Mouse (Mus musculus) Patski (cell line): ENCODE data around the gene Wdr31. TPM values are rescaled to one million over a fixed set of nuclear protein-coding genes. Genes with fewer than 3 reads are reported as not detected.

ENCODE experiments used
- ATAC-seq: fragments of 100-300 bp; one replicate; pipeline ENCODE4 v1.8.0; 2021
- CTCF ChIA-PET: fragments of 350-600 bp; sonication (Branson Sonifier 250); formaldehyde crosslinking; loops from one replicate; lab custom pipeline; 2022; ENCODE audit warnings: inconsistent platforms; lab: Charles Lee
- POLR2A ChIA-PET: fragments of 350-600 bp; sonication (Branson Sonifier 250); formaldehyde crosslinking; loops from one replicate; lab custom pipeline; 2022; ENCODE audit warnings: antibody characterized with exemption, inconsistent platforms; lab: Charles Lee
- DNase-seq: peaks from one replicate; pipeline ENCODE4 v3.0.0-alpha.2; 2011; ENCODE audit warnings: low read depth, low spot score
- H3K27me3 ChIP-seq: fragments of 371-371 bp; one replicate; pipeline ENCODE4 v1.5.1; 2021
- CTCF ChIP-seq: fragments of 100-300 bp; IDR thresholded peaks from one replicate; pipeline ENCODE4 v1.5.1; 2021
- in situ Hi-C: fragments of 300-500 bp; cut with MboI; formaldehyde crosslinking; loops from 3 replicates; pipeline ENCODE4 v1.11.1; 2018; ENCODE audit warnings: low pct_unique_long_range_greater_than_20kb, mixed read lengths
- polyA plus RNA-seq: library from polyadenylated mRNA; unstranded; gene quantifications from one replicate; pipeline ENCODE4 v1.2.3, GENCODE M21; 2021

Gene Wdr31
- polyA plus RNA-seq, 1 experiment from 2014 or later, result 8.5 TPM

DNA sequence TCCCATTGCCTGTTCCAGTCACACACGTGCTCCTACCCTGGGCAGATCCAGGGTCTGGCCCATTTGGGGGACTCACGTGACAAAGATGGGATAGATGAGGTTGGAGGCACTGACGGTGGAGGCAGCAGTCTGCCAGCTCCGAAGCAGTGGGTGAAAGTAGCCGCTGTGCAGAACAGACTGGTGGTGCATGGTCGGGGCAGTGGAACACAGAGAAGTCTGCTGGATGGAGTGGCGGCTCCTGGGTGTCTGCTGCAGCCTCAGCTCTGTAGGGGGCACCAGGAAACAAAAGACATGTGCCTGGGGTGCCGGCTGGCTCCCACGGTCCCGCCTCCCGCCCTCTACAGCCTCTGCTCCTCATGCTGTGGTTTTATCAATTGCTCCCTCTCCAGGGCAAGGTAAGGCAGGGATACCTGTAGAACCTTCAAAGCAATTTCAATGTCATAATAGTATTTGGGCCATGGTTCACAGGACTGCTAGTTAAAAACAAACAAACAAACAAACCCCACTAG is 43.4 kb upstream of the Wdr31 start:
- in situ Hi-C loops, result no loop called here

DNA sequence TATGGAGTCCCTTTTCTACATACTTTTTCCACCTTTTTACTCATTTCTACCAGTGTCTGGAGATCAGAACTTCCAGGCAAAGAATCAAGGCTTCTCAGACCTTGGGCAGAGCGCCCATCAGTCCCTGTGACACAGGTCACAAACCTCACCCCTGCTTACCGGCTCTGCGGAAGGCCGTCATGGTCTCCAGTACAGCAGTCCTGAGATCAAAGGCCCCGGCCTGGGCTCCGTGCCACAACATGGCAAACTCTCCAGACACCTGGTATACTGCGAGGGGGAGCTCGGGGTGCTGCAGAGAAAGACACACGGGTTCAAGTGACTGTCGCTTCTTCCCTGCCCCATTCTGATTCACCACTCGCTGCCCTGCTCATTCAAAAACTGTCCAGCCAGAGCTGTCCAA is 39.2 kb upstream of the Wdr31 start:
- H3K27me3 ChIP-seq, result no peaks in the 10 kb centered on the region
- ChIA-PET POLR2A (interaction anchor here (0.6 to 1.2 kb wide), 2 partner anchors 21 to 101 kb away, joined by 3 read pairs; partner anchors contain the start of genes Cdc26 and Prpf4), CTCF (no interaction called here)
- in situ Hi-C loops, result loop anchor here (5.0 kb wide), 1 partner anchor 103 kb away; the partner anchor contains the start of genes Cdc26 and Prpf4
- no peak for ATAC-seq
- no peak for DNase-seq
- TF ChIP-seq CTCF, result no peak

More for the DNA sequence above, 43.4 kb upstream of the Wdr31 start:
- DNase-seq (no peak), ATAC-seq (no peak)
- CTCF ChIA-PET, result no interaction called here
- POLR2A ChIA-PET, result no interaction called here
- H3K27me3 ChIP-seq, result no peaks in the 10 kb centered on the region
- TF ChIP-seq CTCF, result no peak

DNA sequence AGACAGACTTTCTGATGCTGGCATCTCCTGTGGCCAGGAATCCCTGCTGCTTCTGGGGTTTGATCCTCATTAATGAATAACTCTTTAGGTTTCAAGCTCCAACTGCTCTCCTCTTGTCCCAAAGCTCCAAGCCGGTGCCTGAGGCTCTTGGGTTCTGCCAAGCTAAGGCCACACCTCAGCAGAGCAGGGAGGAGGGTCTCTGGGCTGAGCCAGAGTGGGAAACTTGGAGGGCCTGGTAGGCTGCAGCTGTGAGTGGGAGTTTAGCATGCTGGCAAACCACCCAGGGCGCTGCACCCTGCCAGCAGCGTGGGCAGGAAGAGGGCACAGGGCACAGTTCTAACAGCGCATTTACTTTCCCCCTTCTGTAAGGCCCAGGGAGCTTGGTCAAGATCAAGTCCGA is 38.1 kb upstream of the Wdr31 start:
- H3K27me3 ChIP-seq, result no peaks in the 10 kb centered on the region
- ATAC-seq (peak; percentile 70), DNase-seq (peak; percentile 75)
- in situ Hi-C loops, result loop anchor here (5.0 kb wide), 1 partner anchor 102 kb away; the partner anchor contains the start of genes Cdc26 and Prpf4
- ChIA-PET CTCF (interaction anchor here (1.9 kb wide), 1 partner anchor 11 kb away, joined by 9 read pairs; no protein-coding TSS in a partner anchor), POLR2A (interaction anchor here (1.2 kb wide), 1 partner anchor 100 kb away, joined by 3 read pairs; the partner anchor contains the start of genes Cdc26 and Prpf4)
- TF ChIP-seq CTCF, result no peak

DNA sequence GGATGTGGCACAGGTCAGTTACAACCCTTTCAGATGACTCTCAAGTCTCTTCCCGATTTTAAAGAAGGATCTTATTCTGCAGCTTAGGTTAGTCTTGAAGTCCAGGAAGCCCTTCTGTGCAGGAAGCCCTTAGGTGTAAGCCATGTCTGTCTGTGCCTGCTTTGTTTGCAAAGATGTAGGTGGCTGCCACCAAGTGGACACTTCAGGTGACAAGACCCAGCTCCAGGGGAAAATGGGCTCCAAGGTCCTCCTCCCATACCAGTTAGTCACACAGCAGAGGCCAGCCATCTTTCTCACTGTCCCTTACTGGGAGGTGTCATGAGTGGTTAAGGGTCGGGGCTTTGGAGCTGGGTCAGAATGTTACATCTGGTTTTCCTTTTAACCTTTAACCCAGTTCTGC is 36.1 kb upstream of the Wdr31 start:
- CTCF ChIA-PET, result interaction anchor here (1.2 kb wide), 1 partner anchor 11 kb away, joined by 3 read pairs; no protein-coding TSS in a partner anchor
- no peak for TF ChIP-seq CTCF
- no peak for DNase-seq

DNA sequence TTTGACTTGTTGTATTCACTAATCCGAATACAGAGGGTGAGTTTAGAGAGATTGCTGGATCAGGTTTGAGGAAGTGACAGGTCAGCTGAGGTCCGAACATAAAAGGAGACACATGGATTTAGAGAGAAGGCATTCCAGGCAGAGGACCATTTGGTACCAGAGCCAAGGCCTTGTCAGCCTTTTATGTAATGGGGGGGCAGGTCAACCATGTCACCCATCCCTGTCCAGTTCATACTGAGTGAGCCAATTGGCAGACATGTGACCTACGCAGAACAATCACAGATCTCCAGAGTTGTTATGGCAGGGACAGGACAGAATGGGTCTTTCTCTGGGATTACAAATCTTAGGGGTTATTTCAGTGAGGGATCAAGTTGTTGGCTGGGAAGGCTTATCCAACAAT is 35.3 kb upstream of the Wdr31 start:
- CTCF ChIA-PET, result no interaction called here
- in situ Hi-C loops, result loop anchor here (5.0 kb wide), 1 partner anchor 99 kb away; the partner anchor contains the start of genes Cdc26 and Prpf4
- H3K27me3 ChIP-seq, result no peaks in the 10 kb centered on the region
- TF ChIP-seq CTCF, result no peak
- DNase-seq (no peak), ATAC-seq (no peak)
- POLR2A ChIA-PET, result no interaction called here

More for the DNA sequence above, 36.1 kb upstream of the Wdr31 start:
- no peak for ATAC-seq
- POLR2A ChIA-PET, result no interaction called here
- no peaks in the 10 kb centered on the region for H3K27me3 ChIP-seq
- in situ Hi-C loops, result loop anchor here (5.0 kb wide), 1 partner anchor 99 kb away; the partner anchor contains the start of genes Cdc26 and Prpf4

DNA sequence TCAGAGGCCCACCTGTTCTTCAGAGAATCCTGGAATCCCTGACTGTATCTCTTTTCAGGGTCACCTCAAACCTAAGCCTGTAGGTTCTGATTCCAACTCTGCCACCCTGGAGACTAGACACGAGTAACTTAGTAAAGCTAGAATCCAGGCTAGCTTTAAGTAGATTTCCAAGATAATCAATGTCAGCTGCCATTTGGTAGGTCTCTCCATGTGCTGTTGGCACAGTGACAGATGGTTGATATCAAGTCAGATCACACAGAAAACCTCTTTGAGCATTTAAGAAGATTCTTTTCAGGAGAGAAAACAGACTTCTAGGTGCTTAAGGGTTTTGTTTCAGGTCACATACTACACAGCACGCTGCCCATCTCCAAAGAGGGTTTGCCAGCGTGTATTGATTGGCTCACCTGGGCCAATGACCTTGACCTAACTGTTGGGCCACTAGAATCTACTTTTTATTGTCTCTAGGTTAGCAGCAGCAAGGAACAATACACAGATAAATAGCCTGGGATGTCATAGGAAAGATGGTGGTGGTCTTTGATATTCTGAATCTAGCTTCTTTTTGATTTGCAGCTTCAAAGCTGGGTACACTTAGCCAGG is 32.8 kb upstream of the Wdr31 start, which contains the start of gene Hdhd3:
Hdhd3 (minus strand) TSS at position 94 of the 597 bp plus-strand sequence.
- TF ChIP-seq CTCF, result no peak
- ChIA-PET POLR2A (no interaction called here), CTCF (interaction anchor here (1.3 kb wide), 1 partner anchor 48 kb away, joined by 3 read pairs; no protein-coding TSS in a partner anchor)
- in situ Hi-C loops, result no loop called here
- H3K27me3 ChIP-seq, result no peaks in the 10 kb centered on the region
- DNase-seq (no peak), ATAC-seq (no peak)

DNA sequence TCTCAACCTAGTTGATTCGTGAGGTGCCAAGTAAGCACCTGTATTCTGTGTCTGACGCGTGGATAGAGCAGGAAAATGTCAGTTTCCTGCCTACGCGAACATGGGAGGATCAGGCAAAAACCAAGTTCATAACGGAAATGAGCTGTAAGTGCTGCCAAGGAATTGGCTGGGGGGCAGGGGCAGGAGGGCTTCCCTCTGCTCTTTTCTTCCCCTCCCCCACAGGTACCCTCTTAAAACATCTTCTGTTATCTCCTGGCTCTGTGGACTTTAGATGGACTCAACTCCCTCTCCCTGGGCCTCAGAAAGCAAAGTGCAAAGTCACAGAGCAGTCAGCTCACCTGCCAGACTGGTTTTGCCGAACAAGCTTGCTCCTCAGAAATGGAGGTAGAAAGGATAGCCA is 32.3 kb upstream of the Wdr31 start:
- no peaks in the 10 kb centered on the region for H3K27me3 ChIP-seq
- ATAC-seq, result no peak
- in situ Hi-C loops, result no loop called here
- no peak for TF ChIP-seq CTCF
- POLR2A ChIA-PET, result no interaction called here
- CTCF ChIA-PET, result interaction anchor here (1.3 kb wide), 1 partner anchor 48 kb away, joined by 3 read pairs; no protein-coding TSS in a partner anchor
- no peak for DNase-seq

DNA sequence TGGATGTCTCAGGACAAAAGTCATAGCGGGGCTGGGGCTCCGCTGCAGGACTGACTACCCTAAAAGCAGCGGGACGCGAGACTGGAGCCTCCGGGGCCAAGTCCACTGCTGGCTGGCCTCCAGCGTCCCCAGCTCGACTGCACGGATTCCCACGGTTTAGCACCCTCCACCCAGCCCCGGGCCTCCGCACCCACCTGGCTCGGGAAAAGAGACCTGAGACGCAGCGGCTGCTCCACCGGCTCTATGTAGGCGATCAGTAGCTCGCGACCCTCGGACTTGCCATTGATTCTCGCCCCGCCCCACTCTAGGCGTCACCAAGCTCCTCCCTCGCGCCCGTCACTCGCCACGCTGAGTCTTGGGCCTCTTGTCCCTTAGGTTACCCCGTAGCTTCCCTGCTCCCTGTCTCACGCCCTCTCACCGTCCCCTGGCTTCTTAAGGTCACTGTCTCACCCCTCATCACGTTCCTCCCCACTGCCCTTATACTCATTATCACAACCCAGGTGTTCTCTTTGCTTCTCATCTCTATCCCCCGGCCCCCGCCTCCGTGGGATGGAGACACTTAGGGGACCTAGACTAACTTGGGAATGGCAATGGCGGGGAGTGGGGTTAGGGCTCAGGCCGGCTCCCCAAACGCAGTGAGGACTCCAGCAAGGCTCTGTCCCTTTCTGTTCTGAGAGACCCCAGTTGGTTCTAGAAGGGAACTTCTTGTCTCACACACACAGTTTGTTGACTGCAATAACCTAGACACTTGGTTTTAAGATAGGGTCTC is 31.5 kb upstream of the Wdr31 start:
- in situ Hi-C loops, result no loop called here
- ATAC-seq, result peak; percentile 55
- no peak for TF ChIP-seq CTCF
- ChIA-PET CTCF (interaction anchor here (1.1 to 1.4 kb wide), 2 partner anchors 17 to 95 kb away, joined by 3 to 4 read pairs; no protein-coding TSS in a partner anchor), POLR2A (no interaction called here)
- H3K27me3 ChIP-seq, result no peaks in the 10 kb centered on the region
- no peak for DNase-seq

DNA sequence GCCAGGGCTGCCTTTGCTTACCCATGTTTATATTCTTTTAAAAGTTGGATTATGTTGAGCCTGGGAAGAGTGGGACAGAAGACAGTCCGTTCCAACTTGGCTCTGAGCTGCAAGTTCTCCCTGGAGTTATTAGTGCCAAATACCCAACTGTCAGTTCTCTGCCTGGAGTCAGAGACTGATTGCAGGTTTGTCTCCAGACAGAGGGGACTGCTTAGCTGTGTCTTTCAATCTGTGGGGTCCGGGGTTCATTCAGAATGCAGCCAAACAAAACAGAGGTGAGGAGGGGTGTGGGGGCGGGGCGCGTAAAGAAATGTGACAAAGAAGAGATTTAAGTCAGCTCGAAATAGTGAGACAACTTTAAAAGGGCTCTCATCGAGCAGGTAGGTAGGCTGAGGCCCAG is 30.8 kb upstream of the Wdr31 start:
- ChIA-PET CTCF (interaction anchor here (1.1 to 1.4 kb wide), 2 partner anchors 17 to 94 kb away, joined by 3 to 4 read pairs; no protein-coding TSS in a partner anchor), POLR2A (interaction anchor here (0.5 kb wide), 1 partner anchor 26 kb away, joined by 3 read pairs; no protein-coding TSS in a partner anchor)
- no peak for TF ChIP-seq CTCF
- in situ Hi-C loops, result no loop called here
- DNase-seq (no peak), ATAC-seq (no peak)
- no peaks in the 10 kb centered on the region for H3K27me3 ChIP-seq

DNA sequence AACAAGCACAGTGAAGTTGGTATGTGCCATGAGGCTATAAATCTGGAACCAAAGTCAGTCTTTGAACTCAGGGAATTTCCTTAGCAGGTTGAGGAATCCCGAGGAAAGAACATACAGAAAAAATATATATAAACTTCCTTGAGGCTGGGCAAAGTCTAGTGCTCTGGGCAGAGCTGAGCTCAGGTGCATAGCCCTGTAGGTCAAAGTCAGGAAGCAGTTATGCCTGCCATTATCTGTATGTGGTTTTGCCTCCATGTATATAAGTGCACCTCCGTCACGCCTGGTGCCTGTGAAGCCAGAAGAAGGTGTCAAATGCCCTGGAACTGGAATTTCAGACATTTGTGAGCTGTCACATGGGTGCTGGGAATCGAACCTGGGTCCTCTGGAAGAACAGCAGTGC is 30.1 kb upstream of the Wdr31 start:
- in situ Hi-C loops, result no loop called here
- TF ChIP-seq CTCF, result no peak
- DNase-seq (no peak), ATAC-seq (no peak)
- no peaks in the 10 kb centered on the region for H3K27me3 ChIP-seq
- POLR2A ChIA-PET, result no interaction called here
- CTCF ChIA-PET, result interaction anchor here (0.8 to 1.4 kb wide), 3 partner anchors 9 to 94 kb away, joined by 3 to 4 read pairs (median 3); no protein-coding TSS in a partner anchor
